Mouse (Mus musculus) liver, adult 2 months (tissue): ENCODE measurements around the gene Map3k20. TPM values are rescaled to one million over a fixed set of nuclear protein-coding genes. Genes with fewer than 3 reads are reported as not detected.

Experiments
- DNase-seq: peaks from one replicate; pipeline ENCODE4 v3.0.0-alpha.2; 2011; ENCODE audit warnings: low read depth, low spot score; ENCODE audit errors: extremely low read depth
- H3K27ac ChIP-seq: fragments of 200-500 bp; replicated peaks from 2 replicates; pipeline ENCODE4 v1.5.1; 2012; ENCODE audit warnings: low read depth, mild to moderate bottlenecking, control low read depth, inconsistent platforms, low read length; ENCODE audit not compliant: insufficient read depth
- H3K27me3 ChIP-seq: fragments of 200-500 bp; 2 replicates; pipeline ENCODE4 v1.6.1; 2012; ENCODE audit warnings: mild to moderate bottlenecking, moderate library complexity, low read length, inconsistent platforms; ENCODE audit not compliant: control insufficient read depth, insufficient read depth
- H3K36me3 ChIP-seq: fragments of 200-500 bp; 2 replicates; pipeline ENCODE4 v1.6.1; 2012; ENCODE audit warnings: low read length, inconsistent platforms; ENCODE audit not compliant: control insufficient read depth, insufficient read depth
- H3K4me1 ChIP-seq: fragments of 200-500 bp; 2 replicates; pipeline ENCODE4 v1.6.1; 2011; ENCODE audit warnings: low read length; ENCODE audit not compliant: control insufficient read depth, insufficient read depth
- H3K4me3 ChIP-seq: fragments of 200-500 bp; 2 replicates; pipeline ENCODE4 v1.5.1; 2011; ENCODE audit warnings: low read depth, mild to moderate bottlenecking, control low read depth, low read length, moderate library complexity; ENCODE audit not compliant: insufficient read depth
- H3K79me2 ChIP-seq: fragments of 200-500 bp; 2 replicates; pipeline ENCODE4 v1.6.1; 2012; ENCODE audit warnings: inconsistent platforms, mild to moderate bottlenecking, low read length, moderate library complexity; ENCODE audit not compliant: control insufficient read depth, insufficient read depth
- H3K9ac ChIP-seq: fragments of 200-500 bp; 2 replicates; pipeline ENCODE4 v1.6.1; 2012; ENCODE audit warnings: low read depth, mild to moderate bottlenecking, control low read depth, inconsistent platforms, low read length
- CTCF ChIP-seq: fragments of 200-500 bp; IDR thresholded peaks from 2 replicates; pipeline ENCODE4 v1.5.1; 2011; ENCODE audit warnings: low read depth, low read length, control low read depth
- POLR2A ChIP-seq: fragments of 200-500 bp; IDR thresholded peaks from 2 replicates; pipeline ENCODE4 v1.6.1; 2011; ENCODE audit warnings: low read length, control low read depth; ENCODE audit not compliant: insufficient read depth; ENCODE audit errors: extremely low read depth
- WGBS: fragments of 180-500 bp; shearing (Covaris S2); methylation state at CpG from one replicate; pipeline ENCODE4 v1.1.7; 2018; 5-methylcytosine and 5-hydroxymethylcytosine counted together
- polyA plus RNA-seq: library from polyadenylated mRNA; depleted of rRNA; stranded (reverse); fragments of >200 nt; gene quantifications from 2 replicates; pipeline ENCODE4 v1.2.3, GENCODE M21; 2012
- total RNA-seq: library from RNA; depleted of rRNA; stranded (reverse); fragments of >200 nt; gene quantifications from 2 replicates; pipeline ENCODE4 v1.2.3, GENCODE M21; 2014

The Map3k20 gene
- total and polyA plus RNA-seq, 2 experiments: 4.6 to 11.8 TPM

GRCm38 (mm10) chr2:72284689-72285088 lies 748 bp upstream of the Map3k20 start:
- TF ChIP-seq CTCF: no peak
- TF ChIP-seq POLR2A: no peak
- 73% methylated on average over 7 of the region's 7 CpGs for WGBS
- Histone ChIP-seq H3K79me2 (peaks cover 10% of the 10 kb centered on the region; the same call in 1 of the 2 replicates), H3K27me3 (no peaks in the 10 kb centered on the region), H3K36me3 (no peaks in the 10 kb centered on the region), H3K9ac (no peak overlapping the region), H3K27ac (no peak overlapping the region), H3K4me3 (no peak overlapping the region), H3K4me1 (peaks cover 8% of the 10 kb centered on the region; the same call in 1 of the 2 replicates)
- no peak for DNase-seq

- TF ChIP-seq CTCF (no peak), POLR2A (no peak)
- no peaks in the 10 kb centered on the region for H3K27me3 ChIP-seq
- H3K79me2 ChIP-seq: peaks cover 13% of the 10 kb centered on the region; the same call in 1 of the 2 replicates
- under 1% methylated on average over 60 of the region's 60 CpGs for WGBS
- H3K4me1 ChIP-seq: peaks cover 8% of the 10 kb centered on the region; the same call in 1 of the 2 replicates
- peak overlapping the region; percentile 83 for H3K9ac ChIP-seq
- peak overlapping the region; percentile 28 for H3K27ac ChIP-seq
- no peaks in the 10 kb centered on the region for H3K36me3 ChIP-seq
- peak overlapping the region; percentile 82 for H3K4me3 ChIP-seq
- peak; percentile 61 for DNase-seq
Measured at GRCm38 (mm10) chr2:72285888-72286661, 638 bp downstream of the Map3k20 start.

GRCm38 (mm10) chr2:72287142-72287541 lies 1.7 kb downstream of the Map3k20 start:
- Histone ChIP-seq H3K27ac (no peak overlapping the region), H3K9ac (peak overlapping the region; percentile 34; the same call in 1 of the 2 replicates), H3K4me3 (peak overlapping the region; percentile 23; the same call in 1 of the 2 replicates), H3K27me3 (no peaks in the 10 kb centered on the region), H3K4me1 (peaks cover 8% of the 10 kb centered on the region; the same call in 1 of the 2 replicates), H3K36me3 (no peaks in the 10 kb centered on the region), H3K79me2 (peaks cover 13% of the 10 kb centered on the region; the same call in 1 of the 2 replicates)
- peak; percentile 98 for DNase-seq
- TF ChIP-seq CTCF (no peak), POLR2A (no peak)
- 4% methylated on average over 4 of the region's 4 CpGs for WGBS

DNA sequence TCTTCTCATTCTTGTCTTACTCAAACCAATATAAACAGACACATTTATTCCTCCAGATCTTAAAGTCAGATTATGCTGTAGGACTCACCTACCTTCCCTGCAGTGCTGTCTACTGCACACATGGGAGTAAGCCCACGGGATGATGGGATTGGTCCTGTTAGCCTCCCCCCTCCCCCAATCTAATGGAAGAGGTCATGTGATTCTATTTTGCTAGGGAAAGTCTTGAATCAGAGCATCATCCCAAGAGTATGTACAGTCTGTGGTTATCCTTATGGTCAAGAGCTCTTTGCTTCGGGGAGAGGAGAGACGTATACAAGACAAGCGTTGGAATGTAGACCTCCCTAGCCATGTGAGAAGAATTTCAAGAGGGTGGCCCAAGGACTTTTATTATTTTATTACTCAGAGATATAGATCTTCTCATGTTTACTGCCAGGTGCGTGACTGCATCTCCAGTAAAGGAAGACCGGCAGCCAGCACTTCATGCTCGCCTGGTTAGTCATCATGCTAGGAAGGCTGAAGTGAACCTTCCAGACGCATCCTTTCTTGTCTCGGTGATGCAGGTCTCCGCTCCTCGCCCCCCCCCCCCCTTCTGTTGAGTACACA lies 3.6 kb downstream of the Map3k20 start:
- Histone ChIP-seq H3K9ac (no peak overlapping the region), H3K79me2 (peaks cover 13% of the 10 kb centered on the region; the same call in 1 of the 2 replicates), H3K27me3 (no peaks in the 10 kb centered on the region), H3K27ac (no peak overlapping the region), H3K36me3 (no peaks in the 10 kb centered on the region), H3K4me3 (no peak overlapping the region), H3K4me1 (peaks cover 8% of the 10 kb centered on the region; the same call in 1 of the 2 replicates)
- no peak for DNase-seq
- 91% methylated on average over 11 of the region's 11 CpGs for whole genome bisulfite sequencing
- TF ChIP-seq CTCF (no peak), POLR2A (no peak)

GRCm38 (mm10) chr2:72291103-72291502 lies 5.7 kb downstream of the Map3k20 start:
- no peaks in the 10 kb centered on the region for H3K27me3 ChIP-seq
- no peak overlapping the region for H3K27ac ChIP-seq
- no peak overlapping the region for H3K4me3 ChIP-seq
- peaks cover 8% of the 10 kb centered on the region; the same call in 1 of the 2 replicates for H3K4me1 ChIP-seq
- TF ChIP-seq POLR2A: no peak
- no peak overlapping the region for H3K9ac ChIP-seq
- peaks cover 13% of the 10 kb centered on the region; the same call in 1 of the 2 replicates for H3K79me2 ChIP-seq
- H3K36me3 ChIP-seq: no peaks in the 10 kb centered on the region
- WGBS: 83% methylated on average over 1 of the region's 1 CpGs
- DNase-seq: no peak
